Mouse (Mus musculus) stomach, embryonic 15.5 days (tissue): Measurements from ENCODE around the gene Trmt10c. TPM values are rescaled to one million over a fixed set of nuclear protein-coding genes. Genes with fewer than 3 reads are reported as not detected.
"Not testable (repeated sequence)": the region's sequence is repeated elsewhere in the genome, so short reads cannot be mapped to it uniquely, and the experiment has no call there.

Experiments
- ATAC-seq: fragments of 200-750 bp; cut with Nextera tagmentation; 2 replicates; pipeline ENCODE4 v1.8.0; 2017; ENCODE audit warnings: low read depth, moderate number of reproducible peaks, moderate TSS enrichment; ENCODE audit not compliant: insufficient read depth, low FRiP score
- H3K27ac ChIP-seq: fragments of 300-500 bp; sonication (generic); 2 replicates; pipeline ENCODE4 v1.5.1; 2015; ENCODE audit warnings: mild to moderate bottlenecking, inconsistent platforms
- H3K27me3 ChIP-seq: fragments of 300-500 bp; sonication (generic); replicated peaks from 2 replicates; pipeline ENCODE4 v1.6.1; 2015; ENCODE audit warnings: inconsistent platforms
- H3K36me3 ChIP-seq: fragments of 300-500 bp; sonication (generic); 2 replicates; pipeline ENCODE4 v1.6.1; 2015; ENCODE audit warnings: inconsistent platforms
- H3K4me1 ChIP-seq: fragments of 300-500 bp; sonication (generic); 2 replicates; pipeline ENCODE4 v1.6.1; 2015; ENCODE audit warnings: inconsistent platforms
- H3K4me2 ChIP-seq: fragments of 300-500 bp; sonication (generic); 2 replicates; pipeline ENCODE4 v1.6.1; 2015; ENCODE audit warnings: mild to moderate bottlenecking, inconsistent platforms
- H3K4me3 ChIP-seq: fragments of 300-500 bp; sonication (generic); replicated peaks from 2 replicates; pipeline ENCODE4 v1.5.1; 2015; ENCODE audit warnings: inconsistent platforms
- H3K9ac ChIP-seq: fragments of 300-500 bp; sonication (generic); 2 replicates; pipeline ENCODE4 v1.6.1; 2015; ENCODE audit warnings: inconsistent platforms
- H3K9me3 ChIP-seq: fragments of 300-500 bp; sonication (generic); 2 replicates; pipeline ENCODE4 v1.6.1; 2016; ENCODE audit warnings: inconsistent platforms
- WGBS: fragments of 180-500 bp; shearing (Covaris S2); methylation state at CpG from one replicate; pipeline ENCODE4 v1.1.7; 2015; 5-methylcytosine and 5-hydroxymethylcytosine counted together
- polyA plus RNA-seq: library from polyadenylated mRNA; unstranded; fragments of >200 nt; fragmentation: Nextera tagmentation; extraction: Ambion mirVana; gene quantifications from 2 replicates; pipeline ENCODE4 v1.2.1, GENCODE M21; 2015

Trmt10c gene
- polyA plus RNA-seq, 1 experiment from 2014 or later: 28.0 TPM

DNA sequence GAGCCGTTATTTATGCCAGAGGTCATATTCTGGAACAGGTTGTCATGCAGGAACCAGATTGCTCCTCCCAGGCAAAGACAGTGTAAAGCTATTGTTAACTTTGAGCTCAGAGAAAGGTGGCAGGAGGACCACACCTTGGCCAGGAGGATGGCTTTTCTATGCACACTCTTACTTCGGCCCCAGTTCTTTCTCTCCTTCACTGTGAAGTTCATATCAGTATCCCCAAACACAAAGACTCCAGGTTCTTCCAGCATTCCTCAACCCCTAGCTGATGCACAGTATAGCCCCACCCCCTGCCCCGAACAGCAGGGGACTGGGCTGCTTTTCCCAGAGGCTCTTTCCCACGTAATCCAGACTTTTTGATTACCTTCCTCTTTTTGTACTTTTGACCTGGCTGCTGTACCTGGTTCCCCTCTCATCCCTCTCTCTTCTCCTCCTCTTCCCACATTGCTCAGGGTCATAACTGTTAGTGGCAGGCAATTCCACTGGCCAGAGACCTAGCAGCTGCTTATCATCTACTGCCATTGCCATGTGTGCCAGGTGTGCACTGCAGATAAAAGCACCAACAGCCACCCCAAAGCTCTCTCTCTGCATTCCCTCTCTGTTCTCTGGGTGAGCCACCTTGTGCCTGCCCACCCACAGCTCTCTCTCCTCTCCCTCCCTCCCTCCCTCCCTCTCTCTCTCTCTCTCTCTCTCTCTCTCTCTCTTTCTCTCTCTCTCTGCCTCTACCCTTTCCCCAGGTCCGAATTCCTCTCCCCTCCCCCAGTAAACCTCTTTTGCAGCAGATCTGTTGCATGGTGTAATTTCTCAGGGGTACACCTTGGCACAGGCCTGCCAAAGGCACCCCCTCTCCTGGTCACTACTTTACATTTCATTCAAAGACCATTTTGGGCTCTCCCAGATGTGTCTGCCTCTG is 34.0 kb upstream of the Trmt10c start:
- peak; percentile 87 for ATAC-seq
- H3K4me2 ChIP-seq: 0 out of 2 replicates have a peak overlapping the region, but pooled peaks have one; percentile 1

GRCm38 (mm10) chr16:56068523-56069070 is 31.0 kb upstream of the Trmt10c start:
- no peak overlapping the region for H3K9ac ChIP-seq
- H3K4me2 ChIP-seq: no peak overlapping the region
- no peak for ATAC-seq
- no peak overlapping the region for H3K4me3 ChIP-seq
- no peak overlapping the region for H3K27ac ChIP-seq
- 90% methylated on average over 6 of the region's 6 CpGs for WGBS
- no peaks in the 10 kb centered on the region for H3K36me3 ChIP-seq
- peaks cover 2% of the 10 kb centered on the region; the same call in 1 of the 2 replicates for H3K4me1 ChIP-seq
- H3K27me3 ChIP-seq: no peaks in the 10 kb centered on the region
- no peaks in the 10 kb centered on the region for H3K9me3 ChIP-seq

More for the DNA sequence above, 34.0 kb upstream of the Trmt10c start:
- Histone ChIP-seq H3K27me3 (no peaks in the 10 kb centered on the region), H3K27ac (peak overlapping the region; percentile 26; the same call in 1 of the 2 replicates), H3K9ac (no peak overlapping the region), H3K9me3 (no peaks in the 10 kb centered on the region), H3K4me1 (peaks cover 4% of the 10 kb centered on the region; the same call in 1 of the 2 replicates), H3K36me3 (no peaks in the 10 kb centered on the region), H3K4me3 (no peak overlapping the region)
- 36% methylated on average over 5 of the region's 5 CpGs for WGBS

- no peak for ATAC-seq
- WGBS: 52% methylated on average over 8 of the region's 8 CpGs
- H3K4me1 ChIP-seq: peaks cover 2% of the 10 kb centered on the region; the same call in 1 of the 2 replicates
These were observed 28.5 kb upstream of the Trmt10c start for GRCm38 (mm10) chr16:56066113-56066512.

GRCm38 (mm10) chr16:56064334-56064990 is 26.8 kb upstream of the Trmt10c start:
- Histone ChIP-seq H3K4me2 (peak overlapping the region; percentile 69), H3K4me1 (peaks cover 2% of the 10 kb centered on the region; the same call in 1 of the 2 replicates), H3K36me3 (no peaks in the 10 kb centered on the region), H3K9ac (no peak overlapping the region), H3K9me3 (no peaks in the 10 kb centered on the region), H3K27ac (peak overlapping the region; percentile 67; the same call in 1 of the 2 replicates), H3K4me3 (peak overlapping the region; percentile 49), H3K27me3 (no peaks in the 10 kb centered on the region)
- WGBS: 3% methylated on average over 20 of the region's 20 CpGs
- ATAC-seq: peak; percentile 81

More at GRCm38 (mm10) chr16:56066113-56066512, 28.5 kb upstream of the Trmt10c start:
- Histone ChIP-seq H3K36me3 (no peaks in the 10 kb centered on the region), H3K9ac (no peak overlapping the region), H3K27me3 (no peaks in the 10 kb centered on the region), H3K9me3 (no peaks in the 10 kb centered on the region), H3K4me3 (no peak overlapping the region), H3K4me2 (no peak overlapping the region), H3K27ac (no peak overlapping the region)

- Histone ChIP-seq H3K4me2 (no peak overlapping the region), H3K4me3 (no peak overlapping the region), H3K9ac (no peak overlapping the region), H3K27ac (no peak overlapping the region), H3K9me3 (no peaks in the 10 kb centered on the region), H3K4me1 (peaks cover 2% of the 10 kb centered on the region; the same call in 1 of the 2 replicates), H3K27me3 (no peaks in the 10 kb centered on the region), H3K36me3 (no peaks in the 10 kb centered on the region)
- ATAC-seq: no peak
- 53% methylated on average over 11 of the region's 11 CpGs for WGBS
These were observed 25.4 kb upstream of the Trmt10c start for GRCm38 (mm10) chr16:56062981-56063380.

- Histone ChIP-seq H3K27me3 (no peaks in the 10 kb centered on the region), H3K9ac (no peak overlapping the region), H3K4me3 (no peak overlapping the region), H3K27ac (no peak overlapping the region), H3K9me3 (no peaks in the 10 kb centered on the region), H3K36me3 (no peaks in the 10 kb centered on the region), H3K4me1 (peaks cover 2% of the 10 kb centered on the region; the same call in 1 of the 2 replicates), H3K4me2 (no peak overlapping the region)
- no peak for ATAC-seq
- 78% methylated on average over 7 of the region's 7 CpGs for WGBS
These were observed 24.5 kb upstream of the Trmt10c start for GRCm38 (mm10) chr16:56061995-56062594.

DNA sequence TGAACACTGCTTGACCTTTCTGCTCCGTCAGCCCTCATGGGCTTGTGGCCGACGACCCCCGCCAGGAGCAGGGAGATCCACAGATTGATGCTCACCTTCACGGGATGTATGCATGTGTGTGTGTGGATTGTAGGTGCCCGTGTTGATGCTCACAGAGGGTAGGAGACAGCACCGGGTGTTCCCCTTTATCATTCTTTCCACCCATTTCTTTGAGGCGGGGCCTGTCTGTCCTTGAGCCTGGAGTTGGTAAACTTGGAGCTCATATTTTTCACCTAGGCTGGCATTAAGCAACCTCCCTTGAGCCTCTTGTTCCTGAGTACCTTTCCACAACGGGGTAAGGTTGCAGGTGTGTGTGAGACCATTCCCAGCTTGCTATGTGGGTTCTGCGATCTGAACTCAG is 20.5 kb upstream of the Trmt10c start:
- no peaks in the 10 kb centered on the region for H3K4me1 ChIP-seq
- no peaks in the 10 kb centered on the region for H3K36me3 ChIP-seq
- no peaks in the 10 kb centered on the region for H3K9me3 ChIP-seq
- no peak overlapping the region for H3K4me2 ChIP-seq
- ATAC-seq: no peak
- 78% methylated on average over 10 of the region's 10 CpGs for WGBS
- H3K27me3 ChIP-seq: no peaks in the 10 kb centered on the region
- H3K27ac ChIP-seq: no peak overlapping the region
- no peak overlapping the region for H3K9ac ChIP-seq
- no peak overlapping the region for H3K4me3 ChIP-seq

- Histone ChIP-seq H3K4me3 (no peak overlapping the region), H3K36me3 (no peaks in the 10 kb centered on the region), H3K27ac (no peak overlapping the region), H3K9ac (no peak overlapping the region), H3K4me2 (no peak overlapping the region), H3K4me1 (no peaks in the 10 kb centered on the region), H3K9me3 (no peaks in the 10 kb centered on the region), H3K27me3 (no peaks in the 10 kb centered on the region)
- ATAC-seq: no peak
- 64% methylated on average over 7 of the region's 7 CpGs for WGBS
These were observed 19.4 kb upstream of the Trmt10c start for GRCm38 (mm10) chr16:56056944-56057590.

GRCm38 (mm10) chr16:56055911-56056310 is 18.3 kb upstream of the Trmt10c start:
- Histone ChIP-seq H3K36me3 (no peaks in the 10 kb centered on the region), H3K4me1 (no peaks in the 10 kb centered on the region), H3K4me3 (no peak overlapping the region), H3K4me2 (no peak overlapping the region), H3K9me3 (no peaks in the 10 kb centered on the region), H3K27ac (no peak overlapping the region), H3K9ac (no peak overlapping the region), H3K27me3 (no peaks in the 10 kb centered on the region)
- ATAC-seq: no peak
- 77% methylated on average over 3 of the region's 3 CpGs for WGBS

- WGBS: no CpG with 5 or more reads among the region's 4 CpGs
- not testable (repeated sequence) for H3K27me3 ChIP-seq, H3K4me1 ChIP-seq, H3K36me3 ChIP-seq, H3K27ac ChIP-seq, H3K9me3 ChIP-seq, H3K9ac ChIP-seq, H3K4me3 ChIP-seq, ATAC-seq, H3K4me2 ChIP-seq
These were observed 10.4 kb upstream of the Trmt10c start, which contains the start of gene Senp7 for GRCm38 (mm10) chr16:56048038-56048437. Gene Senp7 (plus strand): TSS chr16:56048338.

DNA sequence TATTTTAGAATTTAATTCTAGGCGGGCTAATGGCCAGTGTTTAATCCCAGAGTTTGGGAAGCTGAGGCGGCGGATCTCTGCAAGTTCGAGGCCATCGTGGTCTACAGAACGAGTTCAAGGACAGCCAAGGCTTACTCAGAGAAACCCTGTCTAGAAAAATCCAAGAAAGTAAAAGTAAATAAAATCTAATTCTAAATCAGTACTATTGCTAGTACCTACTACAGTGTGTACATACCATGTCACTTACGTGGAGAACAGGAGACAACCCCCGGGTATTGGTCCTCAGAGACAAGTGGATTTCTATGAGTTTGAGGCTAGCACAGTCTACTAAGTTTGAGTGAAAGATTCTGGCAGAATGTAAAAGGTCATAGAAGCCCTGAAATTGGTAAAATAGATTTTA is 471 bp upstream of the Trmt10c start:
- WGBS: 28% methylated on average over 8 of the region's 8 CpGs
- Histone ChIP-seq H3K27ac (peak overlapping the region; percentile 95), H3K4me2 (peak overlapping the region; percentile 58), H3K9ac (peak overlapping the region; percentile 27; the same call in 1 of the 2 replicates), H3K4me1 (peaks cover 5% of the 10 kb centered on the region; the same call in 1 of the 2 replicates), H3K4me3 (peak overlapping the region; percentile 98), H3K36me3 (peaks cover 3% of the 10 kb centered on the region; the same call in 1 of the 2 replicates), H3K27me3 (no peaks in the 10 kb centered on the region), H3K9me3 (no peaks in the 10 kb centered on the region)
- 0 out of 2 replicates have a peak, but pooled peaks have one; percentile 6 for ATAC-seq
